Mouse (Mus musculus): ENCODE data around the gene Dpyd. TPM values are rescaled to one million over a fixed set of nuclear protein-coding genes. Genes with fewer than 3 reads are reported as not detected.

Dpyd gene
- polyA plus RNA-seq (2015; fragmentation: Nextera tagmentation; extraction: Ambion mirVana) = 2.2 and 2.8 TPM in 2 replicates

DNA sequence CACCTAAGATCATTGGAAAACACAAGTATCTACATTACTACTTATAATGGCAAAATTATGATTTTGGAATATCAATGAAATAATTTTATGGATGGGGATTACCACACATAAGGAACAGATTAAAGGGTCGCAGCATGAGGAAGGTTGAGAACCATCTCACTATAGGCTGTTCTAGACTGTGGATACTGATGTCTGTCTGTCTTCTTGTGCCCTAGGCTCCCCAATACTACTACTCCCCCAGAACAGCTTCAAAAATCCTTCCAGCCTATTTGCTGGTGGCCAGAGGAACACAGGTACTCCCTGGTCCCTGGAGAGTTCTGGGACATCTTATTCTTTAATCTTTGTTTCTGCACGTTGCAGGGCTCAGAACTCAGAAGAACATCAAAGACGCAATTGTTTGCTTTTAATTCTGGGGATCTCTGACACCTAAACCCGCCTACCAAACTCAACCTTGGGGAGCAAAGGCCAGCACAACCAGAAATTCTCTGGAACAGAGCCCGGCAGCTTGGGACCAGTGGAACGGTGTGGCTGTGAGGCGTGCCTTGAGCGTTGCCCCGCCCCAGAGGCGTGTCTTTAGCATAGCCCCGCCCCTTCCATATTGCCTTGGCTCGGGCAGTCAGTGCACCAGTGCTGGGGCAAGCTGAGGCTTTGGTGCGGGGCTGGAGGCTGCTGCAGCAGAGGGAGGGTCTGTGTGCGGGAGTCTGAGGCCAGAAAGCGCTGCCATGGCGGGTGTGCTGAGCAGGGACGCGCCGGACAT lies at the start of gene Dpyd:
Gene Dpyd, plus strand, starts transcription at position 576 of the 757 bp plus-strand sequence.

